Mouse (Mus musculus) heart, adult 18-20 months (tissue): Measurements from ENCODE around the gene Zfp292. TPM values are rescaled to one million over a fixed set of nuclear protein-coding genes. Genes with fewer than 3 reads are reported as not detected.
"Not testable (repeated sequence)": the region's sequence is repeated elsewhere in the genome, so short reads cannot be mapped to it uniquely, and the experiment has no call there.

ENCODE experiments used
- DNase-seq, 2 experiments: peaks; one replicate each; pipeline ENCODE4 v3.0.0; 2021 to 2022; ENCODE audit warnings: mixed read lengths in 1 of 2
- long read RNA-seq, 2 experiments: library from polyadenylated mRNA; stranded (forward); transcript quantifications; one replicate each; pipeline ENCODE4 v2.0.0; 2021
- total RNA-seq, 2 experiments: library from RNA; stranded (reverse); gene quantifications; 2 replicates each; pipeline ENCODE4 v1.2.3; 2021

Zfp292 gene
- 10 to 100 TPM; 12.7 to 14.4 TPM for total RNA-seq
- long read RNA-seq, experiment 1, partial matches to known transcripts, result 0 of 1 reads
- long read RNA-seq, experiment 1, other reads (novel, unspliced or antisense), result 1 of 1 reads
- long read RNA-seq, experiment 2, partial matches to known transcripts, result 0 of 1 reads
- long read RNA-seq, experiment 2, other reads (novel, unspliced or antisense), result 1 of 1 reads

GRCm38 (mm10) chr4:34882818-34883217, at the start of gene Zfp292:
TSS of gene Zfp292 (minus strand) at chr4:34882960.
- peak; percentile 93 to 95 for DNase-seq

- DNase-seq, result not testable (repeated sequence)
Measured at GRCm38 (mm10) chr4:34928386-34928785, 45.6 kb upstream of the Zfp292 start.

GRCm38 (mm10) chr4:34922177-34922870, 39.6 kb upstream of the Zfp292 start:
- peak; percentile 48 to 65 for DNase-seq

GRCm38 (mm10) chr4:34917400-34917799, 34.6 kb upstream of the Zfp292 start:
- no peak for DNase-seq

GRCm38 (mm10) chr4:34912171-34912570, 29.4 kb upstream of the Zfp292 start:
- DNase-seq, result no peak

- DNase-seq, result no peak
Measured at GRCm38 (mm10) chr4:34911401-34911800, 28.6 kb upstream of the Zfp292 start.

- peak; percentile 60 to 80 for DNase-seq
Measured at GRCm38 (mm10) chr4:34908127-34908526, 25.4 kb upstream of the Zfp292 start.

GRCm38 (mm10) chr4:34907026-34907425, 24.3 kb upstream of the Zfp292 start:
- DNase-seq, result peak in 1 of 2 experiments; percentile 19

- DNase-seq, result no peak
Measured at GRCm38 (mm10) chr4:34906151-34906550, 23.4 kb upstream of the Zfp292 start.

GRCm38 (mm10) chr4:34905396-34905795, 22.6 kb upstream of the Zfp292 start:
- DNase-seq, result no peak

GRCm38 (mm10) chr4:34901582-34901981, 18.8 kb upstream of the Zfp292 start:
- not testable (repeated sequence) for DNase-seq

GRCm38 (mm10) chr4:34901166-34901565, 18.4 kb upstream of the Zfp292 start:
- no peak for DNase-seq

GRCm38 (mm10) chr4:34900155-34900554, 17.4 kb upstream of the Zfp292 start:
- no peak for DNase-seq

- DNase-seq, result no peak
Measured at GRCm38 (mm10) chr4:34899322-34899721, 16.6 kb upstream of the Zfp292 start.

- no peak for DNase-seq
Measured at GRCm38 (mm10) chr4:34898497-34898896, 15.7 kb upstream of the Zfp292 start.

GRCm38 (mm10) chr4:34893479-34893878, 10.7 kb upstream of the Zfp292 start, which contains the start of gene Cga:
TSS of gene Cga (plus strand) at chr4:34893779.
- DNase-seq, result no peak

GRCm38 (mm10) chr4:34889812-34890185, 7.0 kb upstream of the Zfp292 start:
- DNase-seq, result no peak

- no peak for DNase-seq
Measured at GRCm38 (mm10) chr4:34889101-34889811, 6.5 kb upstream of the Zfp292 start.

GRCm38 (mm10) chr4:34887295-34887694, 4.5 kb upstream of the Zfp292 start:
- no peak for DNase-seq

GRCm38 (mm10) chr4:34886490-34887111, 3.8 kb upstream of the Zfp292 start:
- DNase-seq, result peak; percentile 85 to 91

GRCm38 (mm10) chr4:34885631-34886351, 3.0 kb upstream of the Zfp292 start:
- DNase-seq, result peak in 1 of 2 experiments; percentile 25
